Mouse (Mus musculus): Measurements from ENCODE around the gene Zfp981.
"Not testable (repeated sequence)": the region's sequence is repeated elsewhere in the genome, so short reads cannot be mapped to it uniquely, and the experiment has no call there.

Gene Zfp981

DNA sequence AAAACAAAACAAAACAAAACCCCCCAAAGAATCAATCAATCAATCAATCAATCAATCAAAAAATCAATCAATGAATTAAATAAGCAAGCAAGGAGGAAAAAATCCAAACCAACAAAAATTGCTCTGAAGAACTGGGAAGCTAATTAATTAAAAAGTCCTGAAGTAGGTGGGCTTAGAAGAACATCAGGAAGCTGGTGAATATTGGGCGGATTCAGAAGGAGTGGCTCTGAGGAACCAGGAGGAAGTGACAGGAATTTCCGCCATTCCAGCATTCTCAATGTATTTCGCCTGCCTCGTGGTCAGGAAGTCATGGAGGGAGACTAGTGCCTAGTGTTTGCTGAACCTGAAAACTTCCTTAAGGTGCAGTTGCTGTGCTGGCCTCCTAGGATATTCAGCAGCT, at the start of gene Zfp981:
Gene Zfp981, plus strand, starts transcription at position 301 of the 400 bp plus-strand sequence.
- not testable (repeated sequence) for DNase-seq (ENCODE audit: low read depth, low spot score)

DNA sequence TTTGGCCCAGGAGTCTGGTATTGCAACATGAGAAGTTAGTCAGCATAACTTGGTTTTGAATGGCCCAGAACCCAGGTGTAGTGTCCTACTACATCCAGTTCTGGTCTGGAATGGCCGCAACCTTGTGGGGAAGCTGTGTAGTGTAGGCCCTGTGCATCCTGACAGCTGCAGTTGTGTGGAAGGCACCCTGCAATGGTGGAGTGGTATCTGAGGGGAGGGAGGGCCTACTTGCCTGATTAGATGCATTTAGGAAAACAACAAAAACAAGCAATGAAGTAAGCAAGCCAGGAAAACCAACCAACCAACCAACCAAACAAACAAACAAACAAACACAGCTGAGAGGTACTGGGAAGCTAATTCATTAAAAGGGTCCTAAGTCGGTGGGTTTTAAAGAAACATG, 49.3 kb upstream of the Zfp981 start:
- not testable (repeated sequence) for DNase-seq (ENCODE audit: low read depth, low spot score)

- DNase-seq (ENCODE audit: low read depth, low spot score), result not testable (repeated sequence)
These were observed 47.7 kb upstream of the Zfp981 start for GRCm38 (mm10) chr4:146454170-146454569.

DNA sequence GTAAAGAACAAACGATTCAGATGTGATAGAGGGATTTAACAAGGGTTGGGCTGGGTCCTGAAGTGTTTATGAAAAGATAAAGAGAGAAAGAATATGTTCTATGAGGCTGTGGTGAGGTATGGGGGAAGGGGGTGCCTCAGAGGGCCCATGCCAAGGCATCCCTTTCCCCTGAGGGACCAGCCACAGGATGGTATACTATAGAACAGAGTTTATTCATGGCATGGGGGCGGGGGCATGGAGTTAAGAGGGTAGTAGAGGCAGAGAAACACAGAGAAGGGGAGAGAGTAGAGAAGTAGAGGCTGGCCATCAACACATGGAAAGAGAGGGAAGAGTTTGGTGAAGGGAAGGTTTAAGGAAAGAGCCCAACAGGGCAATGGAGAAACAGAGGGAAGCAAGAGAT, 46.9 kb upstream of the Zfp981 start:
- DNase-seq (ENCODE audit: low read depth, low spot score), result no peak

DNA sequence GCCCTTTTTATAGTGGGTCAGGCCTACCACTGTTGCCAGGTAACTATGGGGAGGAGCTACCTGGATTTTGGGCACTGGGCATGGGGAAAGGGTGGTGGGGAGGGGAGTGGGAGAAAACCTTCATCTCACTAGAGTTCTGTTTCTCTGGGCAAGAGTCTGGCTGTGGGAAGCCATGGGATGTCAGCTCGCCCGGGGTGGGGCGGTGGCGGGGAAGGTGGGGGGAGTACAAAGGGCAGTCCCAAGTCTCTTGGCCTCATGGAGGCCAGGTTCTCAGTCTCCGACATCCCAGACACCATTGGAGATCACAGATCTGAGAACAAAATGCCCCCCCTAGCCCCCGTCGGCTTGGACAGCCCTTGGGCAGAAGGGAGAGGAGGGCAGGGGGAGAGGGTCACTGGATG, 46.5 kb upstream of the Zfp981 start:
- DNase-seq (ENCODE audit: low read depth, low spot score), result no peak

DNA sequence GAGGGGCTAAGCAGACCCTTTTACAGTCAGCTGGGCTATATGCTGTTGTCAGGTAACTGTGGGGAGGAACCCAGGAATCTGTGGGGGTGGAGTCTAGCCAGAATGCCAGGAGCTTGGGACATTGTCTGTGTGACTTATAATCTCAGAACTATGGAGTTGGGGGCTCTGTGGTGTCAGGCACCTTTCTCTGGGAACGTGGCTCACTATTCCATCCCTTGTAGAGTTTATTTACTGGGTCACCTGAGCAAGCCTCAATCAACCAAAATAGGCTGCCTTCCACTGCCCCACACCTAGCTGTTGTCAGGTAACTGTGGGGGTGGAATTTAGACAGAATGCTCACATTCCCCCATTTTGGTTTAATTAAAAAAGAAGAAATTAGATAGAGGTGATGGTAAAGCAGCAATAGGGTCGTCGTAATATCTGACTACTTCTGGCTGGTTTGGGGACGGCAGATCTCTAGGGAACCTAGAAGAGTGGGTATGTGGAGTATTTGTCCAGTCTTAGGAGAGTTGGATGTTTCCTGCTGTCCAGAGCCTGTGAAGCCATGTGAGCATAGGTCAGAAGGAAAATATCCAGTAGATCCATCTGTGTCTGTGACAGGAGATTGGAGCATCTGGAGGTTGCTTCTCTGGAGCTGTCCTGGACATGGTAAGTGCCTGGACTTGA, 45.6 kb upstream of the Zfp981 start:
- no peak for DNase-seq (ENCODE audit: low read depth, low spot score)

DNA sequence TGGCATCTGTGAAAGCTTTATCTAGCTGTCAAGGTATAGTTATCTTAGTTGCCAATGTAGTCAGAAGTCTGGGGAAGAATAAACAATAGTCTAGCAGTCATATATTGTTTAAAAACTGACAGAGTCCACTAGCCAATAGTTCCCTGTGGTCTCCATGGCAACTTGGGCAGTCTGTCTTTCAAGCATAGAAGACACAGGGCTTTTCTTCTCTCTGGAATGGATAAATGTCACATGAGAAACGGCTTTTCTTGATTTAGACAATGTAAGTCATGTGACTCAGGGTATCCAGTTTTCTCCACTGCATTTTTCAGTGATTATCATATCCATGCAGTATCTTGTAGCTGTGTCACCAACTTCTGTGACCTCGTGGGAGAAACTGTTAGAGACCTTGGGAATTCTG, 44.7 kb upstream of the Zfp981 start:
- DNase-seq (ENCODE audit: low read depth, low spot score), result no peak

DNA sequence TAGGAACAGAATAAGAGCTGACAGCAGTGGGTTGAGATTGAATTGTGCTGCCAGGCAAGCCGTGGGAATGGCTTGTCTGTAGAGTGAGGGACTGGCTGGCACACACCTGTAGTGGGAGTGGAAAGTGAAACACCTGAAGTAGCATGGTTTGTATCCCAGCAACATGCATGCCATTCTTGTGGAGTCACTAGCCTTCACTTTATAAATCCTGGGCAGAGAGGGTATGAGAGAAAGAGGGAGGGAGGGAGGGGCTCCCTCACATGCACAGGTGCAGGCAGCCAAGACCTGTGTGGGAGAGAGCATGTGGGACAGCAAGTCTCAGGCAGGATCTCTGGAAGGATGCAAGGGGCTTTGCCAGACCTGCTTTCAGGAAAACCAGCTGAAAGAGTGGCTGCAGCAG, 44.1 kb upstream of the Zfp981 start:
- DNase-seq (ENCODE audit: low read depth, low spot score), result no peak

- DNase-seq (ENCODE audit: low read depth, low spot score), result not testable (repeated sequence)
These were observed 42.0 kb upstream of the Zfp981 start for GRCm38 (mm10) chr4:146459822-146460221.

GRCm38 (mm10) chr4:146460685-146461084, 41.1 kb upstream of the Zfp981 start:
- DNase-seq (ENCODE audit: low read depth, low spot score), result not testable (repeated sequence)

DNA sequence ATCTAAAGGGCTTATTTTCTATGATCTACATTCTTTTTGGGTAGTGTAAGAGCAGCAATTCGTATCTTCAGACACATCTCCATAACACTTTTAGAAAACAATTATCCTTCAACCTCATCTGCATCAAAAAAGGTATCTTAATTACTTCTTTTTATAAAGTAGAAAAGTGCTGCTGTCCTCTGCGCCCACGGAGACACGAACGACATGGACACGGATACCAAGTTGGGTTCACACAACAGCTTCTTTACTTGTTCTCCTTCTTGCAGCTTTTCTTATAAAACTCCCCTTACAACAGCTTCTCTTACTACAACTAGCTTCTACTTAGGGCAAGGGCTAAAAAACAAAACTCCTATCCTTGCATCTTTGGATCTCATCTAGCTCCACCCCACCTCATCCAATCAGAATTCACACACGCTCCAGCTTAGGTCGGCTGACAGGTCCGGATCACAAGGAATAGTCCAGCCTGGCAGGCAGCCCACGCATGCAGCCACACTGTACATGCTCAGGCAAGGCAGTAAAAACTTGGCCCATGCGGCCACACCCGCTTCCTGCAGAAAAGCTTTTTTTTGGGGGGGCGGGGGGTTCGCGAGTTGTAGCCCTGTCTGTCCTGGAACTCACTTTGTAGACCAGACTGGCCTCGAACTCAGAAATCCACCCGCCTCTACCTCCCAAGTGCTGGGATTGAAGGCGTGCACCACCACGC, 38.0 kb upstream of the Zfp981 start:
- not testable (repeated sequence) for DNase-seq (ENCODE audit: low read depth, low spot score)

DNA sequence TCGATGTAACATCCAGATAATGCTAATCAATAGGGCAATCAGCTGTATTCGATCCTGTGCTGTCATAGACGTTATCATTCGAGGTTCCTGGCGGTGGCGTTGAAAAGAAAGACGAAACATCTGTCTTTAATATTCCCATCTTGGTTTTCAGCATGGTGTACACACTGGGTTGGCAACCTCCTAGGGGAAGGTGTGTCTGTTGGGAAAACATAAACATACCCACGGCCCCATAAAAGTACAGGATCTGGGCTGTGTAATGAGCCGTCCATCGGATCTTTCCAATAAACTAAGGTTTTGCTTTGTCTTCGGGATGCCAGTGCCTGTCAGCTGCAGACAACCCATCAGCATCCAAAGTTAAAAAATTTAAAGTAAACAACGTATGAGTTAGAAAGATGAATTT, 31.8 kb upstream of the Zfp981 start:
- DNase-seq (ENCODE audit: low read depth, low spot score), result not testable (repeated sequence)

GRCm38 (mm10) chr4:146474181-146474580, 27.6 kb upstream of the Zfp981 start:
- DNase-seq (ENCODE audit: low read depth, low spot score), result not testable (repeated sequence)

- not testable (repeated sequence) for DNase-seq (ENCODE audit: low read depth, low spot score)
These were observed 26.8 kb upstream of the Zfp981 start for GRCm38 (mm10) chr4:146474716-146475676.

GRCm38 (mm10) chr4:146476260-146476659, 25.6 kb upstream of the Zfp981 start:
- DNase-seq (ENCODE audit: low read depth, low spot score), result not testable (repeated sequence)

- not testable (repeated sequence) for DNase-seq (ENCODE audit: low read depth, low spot score)
These were observed 24.9 kb upstream of the Zfp981 start for GRCm38 (mm10) chr4:146476959-146477358.

DNA sequence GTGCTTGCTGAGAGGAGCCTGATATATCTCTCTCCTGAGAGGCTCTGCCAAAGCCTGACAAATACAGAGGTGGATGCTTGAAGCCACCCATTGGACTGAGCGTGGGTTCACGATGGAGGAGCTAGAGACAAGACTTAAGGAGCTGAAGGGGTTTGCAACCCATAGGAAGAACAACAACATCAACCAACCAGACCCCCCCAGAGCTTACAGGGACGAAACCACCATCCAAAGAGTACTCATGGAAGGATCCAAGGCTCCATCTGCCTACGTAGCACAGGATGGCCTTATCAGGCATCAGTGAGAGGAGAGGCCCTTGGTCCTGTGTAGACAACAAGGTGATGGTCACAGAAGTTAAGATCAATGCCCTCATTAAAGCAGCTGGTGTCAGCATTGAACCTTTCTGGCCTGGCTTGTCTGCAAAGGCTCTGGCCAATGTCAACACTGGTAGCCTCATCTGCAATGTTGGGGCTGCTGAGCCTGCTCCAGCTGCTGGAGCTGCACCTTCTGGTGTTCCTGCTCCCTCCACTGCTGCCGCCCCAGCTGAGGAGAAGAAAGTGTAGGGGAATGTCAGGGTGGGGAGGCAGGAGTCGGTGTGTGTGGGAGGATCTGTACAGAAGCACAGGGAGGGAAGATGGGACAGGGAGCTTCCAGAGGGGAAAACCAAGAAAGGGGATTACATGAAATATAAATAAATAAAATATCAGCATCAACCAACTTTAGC, 21.3 kb upstream of the Zfp981 start:
- DNase-seq (ENCODE audit: low read depth, low spot score), result not testable (repeated sequence)

- DNase-seq (ENCODE audit: low read depth, low spot score), result not testable (repeated sequence)
These were observed 19.3 kb upstream of the Zfp981 start for GRCm38 (mm10) chr4:146482546-146482945.

GRCm38 (mm10) chr4:146483571-146484280, 18.1 kb upstream of the Zfp981 start:
- not testable (repeated sequence) for DNase-seq (ENCODE audit: low read depth, low spot score)

- DNase-seq (ENCODE audit: low read depth, low spot score), result not testable (repeated sequence)
These were observed 17.2 kb upstream of the Zfp981 start for GRCm38 (mm10) chr4:146484676-146485075.
